Mouse (Mus musculus) G1E (cell line): ENCODE results near the gene Coa6.

Experiments used
- CTCF ChIP-seq: IDR thresholded peaks from 2 replicates; pipeline ENCODE4 v1.5.1; 2012; ENCODE audit warnings: low read depth, low read length, inconsistent platforms, mixed read lengths
- GATA1 ChIP-seq: IDR thresholded peaks from 2 replicates; pipeline ENCODE4 v1.6.1; 2012; ENCODE audit warnings: borderline replicate concordance, low read length, inconsistent platforms, mixed read lengths
- POLR2AphosphoS5 ChIP-seq: IDR thresholded peaks from 2 replicates; pipeline ENCODE4 v1.6.1; 2012; ENCODE audit warnings: low read depth, low read length, inconsistent platforms; ENCODE audit not compliant: insufficient replicate concordance

- TF ChIP-seq CTCF (no peak), GATA1 (no peak), POLR2AphosphoS5 (no peak)
Observed at GRCm38 (mm10) chr8:126395386-126395785, 26.9 kb upstream of the Coa6 start.
